Mouse (Mus musculus): ENCODE results near the gene Ushbp1. TPM values are rescaled to one million over a fixed set of nuclear protein-coding genes. Genes with fewer than 3 reads are reported as not detected.

The Ushbp1 gene
- polyA plus RNA-seq, 1 experiment from 2014 or later = 5.6 TPM

DNA sequence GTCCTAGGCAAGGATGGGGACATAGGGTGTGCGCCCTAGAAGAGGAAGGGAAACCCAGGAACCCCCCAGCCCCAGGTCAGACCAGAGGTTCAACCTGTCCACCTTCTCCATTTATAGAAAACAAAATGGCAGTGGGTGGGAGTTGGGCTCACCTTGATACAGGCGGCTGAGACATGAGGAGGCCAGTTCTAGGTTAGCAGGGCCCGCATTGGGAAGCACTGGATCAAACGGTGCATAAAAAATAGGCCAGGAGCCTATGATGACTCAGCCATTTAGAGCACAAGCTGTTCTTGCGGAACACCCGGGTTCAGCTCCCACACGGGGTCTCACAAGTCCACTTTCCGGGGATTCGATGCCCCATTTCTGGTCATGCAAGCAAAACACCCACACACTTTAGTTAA, 9.3 kb upstream of the Ushbp1 start:
- no peak for ATAC-seq (ENCODE audit: low FRiP score, low read depth)
- WGBS = 90% methylated on average over 9 of the region's 9 CpGs
- Histone ChIP-seq H3K9ac (replicated peaks) (no peak overlapping the region), H3K27ac (replicated peaks) (no peak overlapping the region), H3K4me2 (replicated peaks) (peak overlapping the region; percentile 83; the same call in 1 of the 2 replicates), H3K9me3 (no peaks in the 10 kb centered on the region), H3K27me3 (no peaks in the 10 kb centered on the region), H3K4me3 (no peak overlapping the region), H3K36me3 (peaks cover 41% of the 10 kb centered on the region), H3K4me1 (peaks cover 25% of the 10 kb centered on the region)

DNA sequence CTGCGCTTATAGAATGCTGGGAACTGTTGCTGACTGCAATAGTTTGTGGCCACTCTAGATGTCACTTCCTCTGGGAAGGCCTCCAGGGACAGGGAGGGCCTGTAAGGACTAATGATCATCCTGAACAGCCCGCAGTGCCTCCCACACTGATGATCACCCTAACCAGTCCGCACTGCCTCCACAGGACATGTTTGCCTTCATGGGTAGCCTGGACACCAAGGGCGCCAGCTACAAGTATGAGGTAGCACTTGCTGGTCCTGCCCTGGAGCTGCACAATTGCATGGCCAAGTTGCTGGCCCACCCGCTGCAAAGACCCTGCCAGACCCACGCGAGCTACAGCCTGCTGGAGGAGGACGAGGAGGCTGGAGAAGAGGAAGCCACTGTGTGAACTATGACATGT, 8.4 kb upstream of the Ushbp1 start:
- no peak overlapping the region for H3K27ac ChIP-seq (replicated peaks)
- H3K4me2 ChIP-seq (replicated peaks) = no peak overlapping the region
- H3K27me3 ChIP-seq = no peaks in the 10 kb centered on the region
- H3K36me3 ChIP-seq = peaks cover 39% of the 10 kb centered on the region
- ATAC-seq (ENCODE audit: low FRiP score, low read depth) = no peak
- H3K9me3 ChIP-seq = no peaks in the 10 kb centered on the region
- no peak overlapping the region for H3K9ac ChIP-seq (replicated peaks)
- H3K4me3 ChIP-seq = no peak overlapping the region
- H3K4me1 ChIP-seq = peaks cover 25% of the 10 kb centered on the region
- WGBS = 92% methylated on average over 8 of the region's 8 CpGs

DNA sequence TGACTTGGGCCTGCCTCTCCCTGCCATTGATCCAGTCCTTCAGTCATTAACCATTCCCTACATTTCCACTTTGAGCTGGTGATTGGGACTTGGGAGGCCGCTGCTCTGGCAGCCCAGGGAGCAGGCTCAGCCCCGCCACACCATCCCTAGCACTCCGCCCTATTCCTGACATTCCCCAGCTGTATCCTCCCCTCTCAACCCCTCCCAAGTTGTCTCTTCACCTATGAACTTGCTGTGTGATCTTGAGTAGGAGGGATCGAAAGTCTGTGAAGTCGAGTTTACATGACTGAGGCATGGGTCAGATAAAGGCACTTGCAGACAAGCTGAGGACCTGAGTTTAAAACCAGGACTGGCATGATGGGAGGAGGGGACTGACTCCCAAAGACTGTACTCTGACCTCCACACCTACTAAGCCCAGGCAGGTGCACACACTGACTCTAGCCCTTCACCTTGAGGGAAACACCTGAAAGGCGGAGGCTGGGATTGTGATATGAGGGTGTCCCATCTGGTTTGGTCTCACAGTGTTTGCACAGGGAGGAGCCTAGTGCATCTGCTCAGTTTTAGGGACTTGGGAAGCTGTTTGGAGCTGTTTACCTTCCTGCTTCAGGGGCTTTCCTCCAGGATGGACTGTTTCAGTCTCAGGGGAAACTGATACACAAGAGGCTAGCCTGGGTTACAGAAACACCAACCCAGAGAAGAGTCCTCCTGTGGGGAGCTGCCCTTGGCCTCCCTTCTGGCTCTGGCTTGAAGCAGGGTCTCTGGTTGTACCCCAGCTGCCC, 7.7 kb upstream of the Ushbp1 start:
- ATAC-seq (ENCODE audit: low FRiP score, low read depth) = no peak
- H3K9ac ChIP-seq (replicated peaks) = no peak overlapping the region
- H3K27ac ChIP-seq (replicated peaks) = no peak overlapping the region
- 89% methylated on average over 6 of the region's 6 CpGs for WGBS
- peaks cover 38% of the 10 kb centered on the region for H3K36me3 ChIP-seq
- no peak overlapping the region for H3K4me3 ChIP-seq
- peaks cover 25% of the 10 kb centered on the region for H3K4me1 ChIP-seq
- no peaks in the 10 kb centered on the region for H3K27me3 ChIP-seq
- H3K4me2 ChIP-seq (replicated peaks) = no peak overlapping the region
- H3K9me3 ChIP-seq = no peaks in the 10 kb centered on the region

DNA sequence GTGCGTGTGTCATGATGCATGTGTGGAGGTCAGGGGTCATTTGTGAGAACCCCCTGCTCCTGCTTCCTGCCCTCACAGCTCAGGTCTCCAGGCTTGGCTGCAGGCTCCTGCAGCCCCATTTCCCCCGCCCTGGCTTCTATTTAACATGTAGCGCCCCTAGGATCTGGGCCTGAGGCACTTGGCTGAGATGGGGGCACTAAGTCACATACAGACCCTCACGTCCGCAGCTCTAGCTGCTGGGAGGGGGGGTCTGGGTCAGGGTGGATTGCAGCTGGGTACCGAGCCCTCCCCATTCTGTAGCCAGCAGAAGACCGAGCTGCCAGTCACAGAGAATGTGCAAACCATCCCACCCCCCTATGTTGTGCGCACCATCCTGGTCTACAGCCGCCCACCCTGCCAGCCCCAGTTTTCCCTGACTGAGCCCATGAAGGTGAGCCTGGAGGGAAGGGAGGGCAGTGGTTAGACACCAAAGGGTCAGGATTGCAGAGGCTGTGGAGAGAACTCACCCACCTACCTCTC, 6.9 kb upstream of the Ushbp1 start:
- peaks cover 31% of the 10 kb centered on the region for H3K36me3 ChIP-seq
- ATAC-seq (ENCODE audit: low FRiP score, low read depth) = no peak
- no peak overlapping the region for H3K27ac ChIP-seq (replicated peaks)
- peaks cover 26% of the 10 kb centered on the region for H3K4me1 ChIP-seq
- 89% methylated on average over 9 of the region's 9 CpGs for WGBS
- H3K4me3 ChIP-seq = no peak overlapping the region
- H3K9ac ChIP-seq (replicated peaks) = no peak overlapping the region
- H3K27me3 ChIP-seq = no peaks in the 10 kb centered on the region
- H3K4me2 ChIP-seq (replicated peaks) = no peak overlapping the region
- no peaks in the 10 kb centered on the region for H3K9me3 ChIP-seq

DNA sequence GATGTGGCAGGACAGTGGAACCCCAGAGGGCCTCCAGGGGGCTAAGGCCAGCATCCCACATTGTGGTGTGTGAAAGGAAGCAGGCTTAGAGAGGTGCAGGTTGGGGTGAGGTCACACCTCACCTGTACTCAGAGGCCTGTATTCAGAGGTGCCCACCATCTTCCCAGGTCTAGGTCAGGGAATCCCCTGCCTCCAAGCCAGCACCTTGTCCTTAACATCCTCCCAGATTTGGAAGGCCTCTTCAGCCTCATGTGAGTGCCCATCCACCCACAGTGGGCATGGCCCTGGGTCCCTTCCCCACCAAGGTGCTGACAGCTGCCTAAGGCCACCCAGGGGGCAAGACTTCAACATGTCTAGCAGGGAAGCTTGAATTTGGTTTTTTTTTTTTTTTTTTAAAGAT, 5.9 kb upstream of the Ushbp1 start:
- Histone ChIP-seq H3K9me3 (no peaks in the 10 kb centered on the region), H3K36me3 (peaks cover 27% of the 10 kb centered on the region), H3K27ac (replicated peaks) (no peak overlapping the region), H3K4me2 (replicated peaks) (no peak overlapping the region), H3K27me3 (no peaks in the 10 kb centered on the region), H3K4me3 (no peak overlapping the region), H3K4me1 (peaks cover 21% of the 10 kb centered on the region), H3K9ac (replicated peaks) (no peak overlapping the region)
- no peak for ATAC-seq (ENCODE audit: low FRiP score, low read depth)

DNA sequence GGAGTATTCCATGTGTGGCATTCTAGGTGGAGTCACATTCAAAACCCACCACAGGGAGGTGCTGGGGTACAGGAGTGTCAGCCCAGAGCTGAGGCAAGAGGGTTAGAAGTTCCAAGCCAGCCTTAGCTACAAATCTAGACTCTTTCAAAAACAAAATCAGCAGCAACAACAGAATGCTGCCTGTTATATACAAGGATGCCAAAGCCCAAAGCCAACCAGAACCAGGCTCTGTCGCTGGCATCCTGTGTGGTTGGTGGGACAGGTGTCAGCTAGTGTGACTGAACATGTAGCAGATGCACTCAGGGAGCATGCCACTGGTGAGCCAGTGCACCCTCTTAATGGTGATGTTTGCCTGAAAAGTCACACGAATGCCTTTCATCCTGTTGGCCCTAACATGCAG, 5.2 kb upstream of the Ushbp1 start:
- no peak for ATAC-seq (ENCODE audit: low FRiP score, low read depth)
- no peak overlapping the region for H3K4me2 ChIP-seq (replicated peaks)

DNA sequence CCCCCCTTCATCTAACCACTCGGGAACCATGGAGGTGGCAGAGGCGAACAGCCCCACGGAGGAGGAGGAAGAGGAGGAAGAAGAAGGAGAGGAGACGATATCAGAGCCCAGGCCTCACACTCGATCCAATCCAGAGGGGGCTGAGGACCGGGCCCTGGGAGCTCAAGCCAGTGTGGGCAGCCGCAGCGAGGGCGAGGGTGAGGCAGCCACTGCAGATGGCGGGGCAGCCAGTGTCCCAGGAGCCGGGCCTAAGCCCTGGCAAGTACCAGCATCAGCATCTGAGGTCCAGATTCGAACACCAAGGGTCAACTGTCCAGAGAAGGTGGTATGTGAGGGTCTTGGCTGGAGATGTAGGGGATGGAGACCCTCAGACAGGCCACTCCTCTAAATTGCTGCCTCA, 2.1 kb upstream of the Ushbp1 start:
- H3K27me3 ChIP-seq = no peaks in the 10 kb centered on the region
- H3K4me3 ChIP-seq = peak overlapping the region; percentile 82
- no peak for ATAC-seq (ENCODE audit: low FRiP score, low read depth)
- H3K9ac ChIP-seq (replicated peaks) = 0 out of 2 replicates have a peak overlapping the region, but pooled peaks have one; percentile 73
- H3K27ac ChIP-seq (replicated peaks) = no peak overlapping the region
- peaks cover 23% of the 10 kb centered on the region for H3K36me3 ChIP-seq
- WGBS = 82% methylated on average over 12 of the region's 12 CpGs
- H3K9me3 ChIP-seq = no peaks in the 10 kb centered on the region
- H3K4me1 ChIP-seq = peaks cover 19% of the 10 kb centered on the region
- peak overlapping the region; percentile 82 for H3K4me2 ChIP-seq (replicated peaks)

More for the DNA sequence above, 5.2 kb upstream of the Ushbp1 start:
- Histone ChIP-seq H3K4me3 (no peak overlapping the region), H3K27ac (replicated peaks) (no peak overlapping the region), H3K4me1 (peaks cover 20% of the 10 kb centered on the region), H3K9ac (replicated peaks) (no peak overlapping the region), H3K36me3 (peaks cover 27% of the 10 kb centered on the region), H3K27me3 (no peaks in the 10 kb centered on the region), H3K9me3 (no peaks in the 10 kb centered on the region)
- 90% methylated on average over 2 of the region's 2 CpGs for WGBS

DNA sequence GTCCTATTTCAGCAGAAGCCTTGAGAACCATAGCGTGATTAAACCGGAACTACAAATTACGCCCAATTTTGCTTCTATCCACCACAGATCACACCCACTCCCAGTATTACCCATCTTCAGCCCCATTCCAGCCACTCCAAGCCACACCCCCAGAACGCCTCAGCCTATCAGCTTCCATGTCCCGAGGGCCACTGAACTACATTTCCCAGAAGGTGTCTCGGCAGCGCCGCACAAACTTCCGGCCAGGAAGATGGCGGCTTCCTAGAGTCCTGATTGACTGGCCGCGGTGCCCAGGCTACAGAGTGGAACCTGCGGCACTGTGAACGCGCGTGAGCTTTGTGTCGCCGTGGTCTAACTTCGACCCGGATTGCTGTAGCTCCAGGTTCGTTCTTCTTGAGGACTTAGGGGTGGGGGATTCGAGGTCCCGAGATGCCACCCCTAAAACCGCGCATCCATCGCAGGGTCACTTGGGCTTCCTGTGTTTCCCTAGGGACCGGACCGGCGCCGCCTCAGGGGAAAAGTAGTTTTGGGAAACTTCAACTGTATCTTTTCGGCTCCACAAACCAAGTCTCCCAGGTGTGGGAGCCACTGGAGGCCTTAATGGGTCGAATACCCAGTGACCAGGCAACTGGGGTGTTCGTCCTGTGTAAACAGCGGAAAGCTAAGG, 1.2 kb upstream of the Ushbp1 start, which contains the start of gene Babam1:
Gene Babam1 (plus strand): TSS at position 223 of the 667 bp plus-strand sequence.
- WGBS = 1% methylated on average over 34 of the region's 34 CpGs
- peaks cover 23% of the 10 kb centered on the region for H3K36me3 ChIP-seq

DNA sequence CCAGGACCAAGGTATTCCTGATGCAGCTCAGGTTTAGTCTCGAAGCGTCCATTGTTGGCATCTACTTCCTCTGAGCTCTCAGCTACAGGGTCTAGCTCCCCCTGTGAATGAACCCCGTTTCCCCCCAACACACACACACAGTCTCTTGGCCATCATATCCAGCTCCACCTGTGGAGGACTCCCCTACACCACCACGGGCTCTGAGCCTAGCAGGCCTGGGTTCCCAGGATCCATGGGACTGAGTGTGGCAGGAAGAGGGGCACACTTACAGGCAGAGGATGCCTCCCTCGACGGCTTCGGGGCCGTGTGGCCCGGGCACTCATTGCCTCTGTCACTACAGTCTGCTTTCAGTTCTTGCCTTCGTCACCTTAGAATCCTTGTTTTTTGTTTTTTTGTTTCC, 531 bp downstream of the Ushbp1 start:
- H3K4me1 ChIP-seq = peaks cover 19% of the 10 kb centered on the region
- no peak overlapping the region for H3K9ac ChIP-seq (replicated peaks)
- H3K4me3 ChIP-seq = peak overlapping the region; percentile 8; the same call in 1 of the 2 replicates
- no peak overlapping the region for H3K4me2 ChIP-seq (replicated peaks)
- H3K27me3 ChIP-seq = no peaks in the 10 kb centered on the region
- H3K27ac ChIP-seq (replicated peaks) = no peak overlapping the region
- no peaks in the 10 kb centered on the region for H3K9me3 ChIP-seq
- WGBS = 92% methylated on average over 10 of the region's 10 CpGs
- H3K36me3 ChIP-seq = peaks cover 15% of the 10 kb centered on the region
- no peak for ATAC-seq (ENCODE audit: low FRiP score, low read depth)

More for the DNA sequence above, 1.2 kb upstream of the Ushbp1 start, which contains the start of gene Babam1:
- H3K4me1 ChIP-seq = peaks cover 19% of the 10 kb centered on the region
- peak within 1 kb of the TSS; percentile 73 for H3K9ac ChIP-seq (replicated peaks)
- H3K9me3 ChIP-seq = no peaks in the 10 kb centered on the region
- peak within 1 kb of the TSS; percentile 54 for H3K27ac ChIP-seq (replicated peaks)
- peak; percentile 98 for ATAC-seq (ENCODE audit: low FRiP score, low read depth)
- no peaks in the 10 kb centered on the region for H3K27me3 ChIP-seq
- peak within 1 kb of the TSS; percentile 82 for H3K4me2 ChIP-seq (replicated peaks)
- peak within 1 kb of the TSS; percentile 82 for H3K4me3 ChIP-seq

DNA sequence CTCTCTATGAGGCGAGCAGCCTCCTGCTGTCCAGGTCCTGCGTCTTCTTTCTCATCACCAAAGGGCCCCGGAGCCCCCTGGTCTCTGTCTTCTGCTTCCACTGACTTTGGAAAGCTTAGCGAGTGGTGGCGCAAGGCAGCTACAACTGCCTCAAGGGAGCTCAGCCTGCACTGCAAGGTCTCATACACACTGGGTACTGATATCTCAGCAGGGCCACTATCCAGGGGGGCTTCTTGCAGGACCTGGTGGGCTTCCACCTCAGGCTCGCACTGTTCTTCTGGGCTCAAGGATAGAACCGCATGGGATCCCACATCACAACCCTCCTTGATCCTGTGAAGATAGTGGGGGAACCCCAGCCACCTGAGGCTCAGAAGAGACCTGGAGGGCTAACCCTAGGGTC, 1.1 kb downstream of the Ushbp1 start:
- H3K27ac ChIP-seq (replicated peaks) = no peak overlapping the region
- peaks cover 19% of the 10 kb centered on the region for H3K4me1 ChIP-seq
- no peak overlapping the region for H3K9ac ChIP-seq (replicated peaks)
- 83% methylated on average over 7 of the region's 7 CpGs for WGBS
- H3K9me3 ChIP-seq = no peaks in the 10 kb centered on the region
- ATAC-seq (ENCODE audit: low FRiP score, low read depth) = no peak
- no peaks in the 10 kb centered on the region for H3K27me3 ChIP-seq
- H3K4me3 ChIP-seq = no peak overlapping the region
- peaks cover 10% of the 10 kb centered on the region for H3K36me3 ChIP-seq
- no peak overlapping the region for H3K4me2 ChIP-seq (replicated peaks)

DNA sequence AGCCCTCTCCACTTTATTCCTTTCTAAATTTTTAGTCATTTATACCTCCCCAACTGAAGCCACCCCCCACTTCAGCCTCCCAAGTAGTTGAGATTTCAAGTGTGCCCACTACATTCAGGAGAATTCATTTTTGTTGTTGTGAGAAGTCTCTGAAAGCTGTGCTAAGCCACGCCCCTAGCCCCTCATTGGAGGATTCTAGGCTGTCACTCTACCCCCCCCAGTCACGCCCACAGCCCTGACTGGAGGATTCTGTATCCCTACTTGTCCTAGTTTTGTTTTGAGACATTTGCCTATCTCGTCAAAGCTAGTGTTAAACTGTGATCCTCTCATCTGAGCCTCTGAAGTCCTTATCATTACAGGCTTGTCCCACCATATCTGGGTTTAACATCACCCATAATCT, 2.7 kb downstream of the Ushbp1 start:
- WGBS = 9% methylated on average over 3 of the region's 3 CpGs
- Histone ChIP-seq H3K36me3 (no peaks in the 10 kb centered on the region), H3K9ac (replicated peaks) (no peak overlapping the region), H3K27ac (replicated peaks) (0 out of 2 replicates have a peak overlapping the region, but pooled peaks have one; percentile 25), H3K4me2 (replicated peaks) (0 out of 2 replicates have a peak overlapping the region, but pooled peaks have one; percentile 17), H3K27me3 (no peaks in the 10 kb centered on the region), H3K4me1 (peaks cover 19% of the 10 kb centered on the region), H3K9me3 (no peaks in the 10 kb centered on the region), H3K4me3 (no peak overlapping the region)
- no peak for ATAC-seq (ENCODE audit: low FRiP score, low read depth)

DNA sequence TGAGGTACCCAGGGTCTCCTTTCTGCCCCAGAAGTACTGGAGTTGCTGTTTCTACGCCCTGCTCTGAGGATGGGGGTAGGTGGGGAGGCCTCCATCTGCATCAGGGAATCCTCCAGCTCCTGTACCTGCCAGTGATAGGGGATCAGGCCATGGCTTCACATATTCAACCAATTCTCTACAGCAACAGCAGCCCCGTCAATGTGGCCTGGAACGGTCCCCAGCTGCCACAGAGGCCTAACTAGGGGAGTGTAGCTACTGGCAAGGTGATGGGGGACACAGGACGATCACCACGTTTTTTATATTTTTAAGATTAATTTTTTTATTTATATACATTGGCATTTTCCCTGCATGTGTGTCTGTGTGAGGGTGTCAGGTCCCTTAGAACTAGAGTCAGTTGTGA, 3.2 kb downstream of the Ushbp1 start:
- H3K9ac ChIP-seq (replicated peaks) = no peak overlapping the region
- no peak overlapping the region for H3K27ac ChIP-seq (replicated peaks)
- H3K4me1 ChIP-seq = peaks cover 14% of the 10 kb centered on the region
- H3K4me2 ChIP-seq (replicated peaks) = no peak overlapping the region
- no peak overlapping the region for H3K4me3 ChIP-seq
- H3K36me3 ChIP-seq = no peaks in the 10 kb centered on the region
- ATAC-seq (ENCODE audit: low FRiP score, low read depth) = no peak
- H3K9me3 ChIP-seq = no peaks in the 10 kb centered on the region
- H3K27me3 ChIP-seq = no peaks in the 10 kb centered on the region
- WGBS = 79% methylated on average over 5 of the region's 5 CpGs

Measured in midbrain, embryonic 12.5 days (tissue).